Mouse (Mus musculus): ENCODE data around the gene Hamp2. TPM values are rescaled to one million over a fixed set of nuclear protein-coding genes. Genes with fewer than 3 reads are reported as not detected.
"Not testable (repeated sequence)": the region's sequence is repeated elsewhere in the genome, so short reads cannot be mapped to it uniquely, and the experiment has no call there.

Gene Hamp2
- polyA plus RNA-seq (2014; fragmentation: Nextera tagmentation; extraction: Ambion mirVana) = not detected in 2 replicates

GRCm38 (mm10) chr7:30924581-30924980 is at the start of gene Hamp2:
Gene Hamp2 (minus strand): TSS chr7:30924681.
- H3K9ac ChIP-seq (ENCODE audit: low read length); DNase-seq (ENCODE audit: low spot score); H3K4me1 ChIP-seq (replicated peaks; ENCODE audit: control insufficient read depth, insufficient read depth, low read length); H3K36me3 ChIP-seq (ENCODE audit: control insufficient read depth, insufficient read depth, low read length); H3K4me2 ChIP-seq (ENCODE audit: low read depth, low read length, severe bottlenecking); H3K4me3 ChIP-seq (ENCODE audit: low read depth, low read length); H3K27me3 ChIP-seq (ENCODE audit: control insufficient read depth, insufficient read depth, low read length); H3K9me3 ChIP-seq (ENCODE audit: control insufficient read depth, low read length); ATAC-seq (replicated peaks; ENCODE audit: low FRiP score); H3K27ac ChIP-seq (ENCODE audit: low read depth, low read length): not testable (repeated sequence)
- WGBS = 89% methylated on average over 2 of the region's 2 CpGs

DNA sequence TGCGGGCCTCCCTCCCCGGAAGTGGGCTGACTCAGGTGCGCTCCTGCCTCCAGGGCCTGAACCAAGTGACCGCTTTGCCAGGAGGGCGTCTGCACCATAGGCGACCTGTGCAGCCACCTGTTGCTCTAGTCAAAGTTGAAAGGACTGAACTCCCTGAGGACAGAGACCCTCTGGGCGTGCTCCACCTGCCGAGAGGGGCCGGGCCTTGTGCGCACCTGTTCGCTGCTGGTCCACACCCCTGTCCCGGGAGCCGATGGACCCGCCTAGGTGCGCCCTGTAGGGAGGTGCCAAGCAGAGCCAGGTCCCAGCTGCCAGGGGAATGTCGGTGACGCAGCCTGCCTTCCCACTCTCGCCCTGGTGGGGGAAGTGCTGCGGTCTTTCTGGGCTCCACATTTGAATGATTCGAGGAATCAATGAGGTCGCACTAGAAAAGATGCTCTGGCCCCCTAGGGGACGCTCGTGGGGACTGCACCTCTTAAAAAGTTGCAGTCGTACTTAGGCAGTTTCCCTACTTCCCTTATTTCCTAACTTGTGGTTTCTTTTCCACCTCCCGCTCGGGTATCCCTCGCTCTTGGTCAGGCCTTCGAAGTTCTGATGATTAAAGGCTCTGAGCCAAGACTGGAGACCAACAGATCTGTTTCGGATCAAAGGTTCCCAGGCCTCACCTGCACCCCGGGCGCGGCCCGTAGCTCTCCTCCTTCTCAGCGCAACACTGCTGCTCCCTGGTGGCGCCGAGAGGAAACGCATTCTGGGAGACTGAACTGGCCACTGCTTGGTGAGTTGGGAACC is 49.2 kb upstream of the Hamp2 start, which contains the start of gene Fam187b:
Fam187b (plus strand) TSS at position 290 of the 789 bp plus-strand sequence.
- H3K4me1 ChIP-seq (replicated peaks; ENCODE audit: control insufficient read depth, insufficient read depth, low read length) = peaks cover 4% of the 10 kb centered on the region; the same call in 1 of the 2 replicates
- DNase-seq (ENCODE audit: low spot score) (peak; percentile 92), ATAC-seq (replicated peaks; ENCODE audit: low FRiP score) (peak; percentile 89)
- H3K4me2 ChIP-seq (ENCODE audit: low read depth, low read length, severe bottlenecking) = peak within 1 kb of the TSS; percentile 78
- no peaks in the 10 kb centered on the region; the same call in 1 of the 2 replicates for H3K27me3 ChIP-seq (ENCODE audit: control insufficient read depth, insufficient read depth, low read length)
- H3K4me3 ChIP-seq (ENCODE audit: low read depth, low read length) = peak within 1 kb of the TSS; percentile 48
- no peaks in the 10 kb centered on the region for H3K9me3 ChIP-seq (ENCODE audit: control insufficient read depth, low read length)
- no peak within 1 kb of the TSS for H3K27ac ChIP-seq (ENCODE audit: low read depth, low read length)
- H3K9ac ChIP-seq (ENCODE audit: low read length) = peak within 1 kb of the TSS; percentile 67
- under 1% methylated on average over 37 of the region's 37 CpGs for WGBS
- no peaks in the 10 kb centered on the region; the same call in 1 of the 2 replicates for H3K36me3 ChIP-seq (ENCODE audit: control insufficient read depth, insufficient read depth, low read length)

- DNase-seq (ENCODE audit: low spot score) (peak; percentile 81), ATAC-seq (replicated peaks; ENCODE audit: low FRiP score) (peak; percentile 78)
- Histone ChIP-seq H3K27me3 (ENCODE audit: control insufficient read depth, insufficient read depth, low read length) (no peaks in the 10 kb centered on the region; the same call in 1 of the 2 replicates), H3K9me3 (ENCODE audit: control insufficient read depth, low read length) (no peaks in the 10 kb centered on the region), H3K36me3 (ENCODE audit: control insufficient read depth, insufficient read depth, low read length) (no peaks in the 10 kb centered on the region; the same call in 1 of the 2 replicates), H3K4me2 (ENCODE audit: low read depth, low read length, severe bottlenecking) (peak within 1 kb of the TSS; percentile 78), H3K27ac (ENCODE audit: low read depth, low read length) (no peak within 1 kb of the TSS), H3K4me1 (replicated peaks; ENCODE audit: control insufficient read depth, insufficient read depth, low read length) (peaks cover 4% of the 10 kb centered on the region; the same call in 1 of the 2 replicates), H3K9ac (ENCODE audit: low read length) (peak within 1 kb of the TSS; percentile 67), H3K4me3 (ENCODE audit: low read depth, low read length) (peak within 1 kb of the TSS; percentile 48)
- WGBS = 0% methylated on average over 19 of the region's 19 CpGs
These were observed 48.7 kb upstream of the Hamp2 start, which contains the start of gene Lsr for GRCm38 (mm10) chr7:30973251-30973500. Gene Lsr (minus strand): TSS chr7:30973464.

GRCm38 (mm10) chr7:30972426-30973250 is 48.2 kb upstream of the Hamp2 start:
- WGBS = 2% methylated on average over 41 of the region's 41 CpGs
- no peaks in the 10 kb centered on the region; the same call in 1 of the 2 replicates for H3K36me3 ChIP-seq (ENCODE audit: control insufficient read depth, insufficient read depth, low read length)
- ATAC-seq (replicated peaks; ENCODE audit: low FRiP score) = peak; percentile 63
- DNase-seq (ENCODE audit: low spot score) = no peak
- peaks cover 4% of the 10 kb centered on the region; the same call in 1 of the 2 replicates for H3K4me1 ChIP-seq (replicated peaks; ENCODE audit: control insufficient read depth, insufficient read depth, low read length)
- H3K4me3 ChIP-seq (ENCODE audit: low read depth, low read length) = peak overlapping the region; percentile 48
- H3K4me2 ChIP-seq (ENCODE audit: low read depth, low read length, severe bottlenecking) = peak overlapping the region; percentile 78
- H3K9me3 ChIP-seq (ENCODE audit: control insufficient read depth, low read length) = no peaks in the 10 kb centered on the region
- peak overlapping the region; percentile 67 for H3K9ac ChIP-seq (ENCODE audit: low read length)
- H3K27ac ChIP-seq (ENCODE audit: low read depth, low read length) = no peak overlapping the region
- H3K27me3 ChIP-seq (ENCODE audit: control insufficient read depth, insufficient read depth, low read length) = no peaks in the 10 kb centered on the region; the same call in 1 of the 2 replicates

- DNase-seq (ENCODE audit: low spot score) = no peak
These were observed 47.4 kb upstream of the Hamp2 start for GRCm38 (mm10) chr7:30971901-30972300.

GRCm38 (mm10) chr7:30969174-30969573 is 44.7 kb upstream of the Hamp2 start:
- no peaks in the 10 kb centered on the region; the same call in 1 of the 2 replicates for H3K36me3 ChIP-seq (ENCODE audit: control insufficient read depth, insufficient read depth, low read length)
- 91% methylated on average over 4 of the region's 4 CpGs for WGBS

More at GRCm38 (mm10) chr7:30971901-30972300, 47.4 kb upstream of the Hamp2 start:
- no peak overlapping the region for H3K27ac ChIP-seq (ENCODE audit: low read depth, low read length)
- no peak overlapping the region for H3K9ac ChIP-seq (ENCODE audit: low read length)
- no peaks in the 10 kb centered on the region; the same call in 1 of the 2 replicates for H3K27me3 ChIP-seq (ENCODE audit: control insufficient read depth, insufficient read depth, low read length)
- H3K36me3 ChIP-seq (ENCODE audit: control insufficient read depth, insufficient read depth, low read length) = no peaks in the 10 kb centered on the region; the same call in 1 of the 2 replicates
- 92% methylated on average over 15 of the region's 15 CpGs for WGBS
- no peaks in the 10 kb centered on the region for H3K9me3 ChIP-seq (ENCODE audit: control insufficient read depth, low read length)
- H3K4me2 ChIP-seq (ENCODE audit: low read depth, low read length, severe bottlenecking) = peak overlapping the region; percentile 78
- peak overlapping the region; percentile 48 for H3K4me3 ChIP-seq (ENCODE audit: low read depth, low read length)
- ATAC-seq (replicated peaks; ENCODE audit: low FRiP score) = no peak
- H3K4me1 ChIP-seq (replicated peaks; ENCODE audit: control insufficient read depth, insufficient read depth, low read length) = peaks cover 4% of the 10 kb centered on the region; the same call in 1 of the 2 replicates

DNA sequence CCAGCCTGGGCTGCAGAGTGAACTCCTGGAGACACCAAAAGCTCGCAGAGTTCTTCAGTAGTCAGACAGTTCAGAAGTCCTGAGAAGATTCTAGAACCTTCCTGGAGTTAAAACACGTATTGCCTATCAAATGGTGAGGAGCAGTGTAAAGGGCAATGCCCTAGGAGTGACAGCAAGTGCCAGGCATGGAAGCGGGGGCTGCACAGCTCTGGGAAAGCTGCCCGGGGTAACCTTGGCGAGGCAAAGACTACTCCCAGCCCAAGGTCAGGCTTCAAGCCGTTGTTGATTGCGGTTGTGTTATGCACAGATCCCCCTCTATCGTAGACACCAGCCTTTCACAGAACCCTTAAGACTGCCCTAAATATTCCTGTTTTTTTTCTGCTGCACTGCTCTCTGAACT is 44.1 kb upstream of the Hamp2 start:
- ATAC-seq (replicated peaks; ENCODE audit: low FRiP score) (no peak), DNase-seq (ENCODE audit: low spot score) (no peak)
- no peaks in the 10 kb centered on the region; the same call in 1 of the 2 replicates for H3K27me3 ChIP-seq (ENCODE audit: control insufficient read depth, insufficient read depth, low read length)
- H3K9me3 ChIP-seq (ENCODE audit: control insufficient read depth, low read length) = no peaks in the 10 kb centered on the region
- peaks cover 4% of the 10 kb centered on the region; the same call in 1 of the 2 replicates for H3K4me1 ChIP-seq (replicated peaks; ENCODE audit: control insufficient read depth, insufficient read depth, low read length)
- no peak overlapping the region for H3K9ac ChIP-seq (ENCODE audit: low read length)
- WGBS = 93% methylated on average over 8 of the region's 8 CpGs
- H3K36me3 ChIP-seq (ENCODE audit: control insufficient read depth, insufficient read depth, low read length) = no peaks in the 10 kb centered on the region; the same call in 1 of the 2 replicates
- no peak overlapping the region for H3K27ac ChIP-seq (ENCODE audit: low read depth, low read length)
- H3K4me2 ChIP-seq (ENCODE audit: low read depth, low read length, severe bottlenecking) = no peak overlapping the region
- no peak overlapping the region for H3K4me3 ChIP-seq (ENCODE audit: low read depth, low read length)

More at GRCm38 (mm10) chr7:30969174-30969573, 44.7 kb upstream of the Hamp2 start:
- no peaks in the 10 kb centered on the region; the same call in 1 of the 2 replicates for H3K27me3 ChIP-seq (ENCODE audit: control insufficient read depth, insufficient read depth, low read length)
- no peak overlapping the region for H3K4me2 ChIP-seq (ENCODE audit: low read depth, low read length, severe bottlenecking)
- no peak overlapping the region for H3K27ac ChIP-seq (ENCODE audit: low read depth, low read length)
- DNase-seq (ENCODE audit: low spot score) (no peak), ATAC-seq (replicated peaks; ENCODE audit: low FRiP score) (no peak)
- H3K4me1 ChIP-seq (replicated peaks; ENCODE audit: control insufficient read depth, insufficient read depth, low read length) = peaks cover 4% of the 10 kb centered on the region; the same call in 1 of the 2 replicates
- H3K9ac ChIP-seq (ENCODE audit: low read length) = no peak overlapping the region
- H3K4me3 ChIP-seq (ENCODE audit: low read depth, low read length) = no peak overlapping the region
- H3K9me3 ChIP-seq (ENCODE audit: control insufficient read depth, low read length) = no peaks in the 10 kb centered on the region

DNA sequence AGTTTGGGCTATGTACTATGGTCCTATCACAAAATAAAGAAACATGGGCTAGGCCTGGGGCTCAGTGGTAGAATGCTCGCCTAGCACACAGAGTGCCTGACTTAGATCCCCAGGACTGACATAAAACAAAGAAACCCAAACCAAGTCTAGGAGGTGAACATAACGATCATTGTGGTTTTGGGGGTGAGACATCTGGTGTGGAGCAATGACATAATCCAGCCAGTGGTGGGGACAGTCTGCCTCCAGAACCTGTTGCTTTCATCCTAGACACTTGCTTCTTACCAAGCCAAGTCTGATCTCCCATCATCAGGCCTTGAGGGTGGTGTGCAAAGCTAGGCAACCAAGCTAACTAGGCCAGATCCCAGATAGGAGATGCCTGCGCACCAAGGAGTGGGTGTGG is 42.2 kb upstream of the Hamp2 start:
- Histone ChIP-seq H3K4me2 (ENCODE audit: low read depth, low read length, severe bottlenecking) (no peak overlapping the region), H3K36me3 (ENCODE audit: control insufficient read depth, insufficient read depth, low read length) (no peaks in the 10 kb centered on the region; the same call in 1 of the 2 replicates), H3K27me3 (ENCODE audit: control insufficient read depth, insufficient read depth, low read length) (no peaks in the 10 kb centered on the region), H3K4me1 (replicated peaks; ENCODE audit: control insufficient read depth, insufficient read depth, low read length) (no peaks in the 10 kb centered on the region), H3K27ac (ENCODE audit: low read depth, low read length) (no peak overlapping the region), H3K9ac (ENCODE audit: low read length) (no peak overlapping the region), H3K4me3 (ENCODE audit: low read depth, low read length) (no peak overlapping the region), H3K9me3 (ENCODE audit: control insufficient read depth, low read length) (no peaks in the 10 kb centered on the region)
- no peak for ATAC-seq (replicated peaks; ENCODE audit: low FRiP score)
- 85% methylated on average over 3 of the region's 3 CpGs for WGBS
- no peak for DNase-seq (ENCODE audit: low spot score)
